Comparison of ENCODE assay signal across 8 mouse cellular contexts in the genomic region with DNA sequence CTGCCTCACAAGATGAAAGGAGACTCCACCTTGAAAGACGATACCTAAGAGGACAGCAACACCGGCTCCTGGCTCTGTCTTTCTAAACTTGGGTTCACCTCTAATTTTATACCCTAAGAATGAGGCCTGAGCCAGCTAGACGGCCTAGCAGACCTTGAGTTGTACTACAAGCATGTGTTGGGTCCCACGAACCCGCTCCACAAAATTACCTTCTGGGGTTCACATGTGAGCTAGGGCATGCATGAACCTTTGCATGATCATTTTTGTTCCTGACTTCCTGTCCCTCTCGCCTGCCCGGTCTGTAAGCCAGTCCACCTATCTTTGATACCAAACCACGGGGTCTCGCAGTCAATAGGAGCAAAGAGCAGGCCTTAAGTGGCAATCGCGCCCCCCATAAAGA. TPM values are rescaled to one million over a fixed set of nuclear protein-coding genes. Genes with fewer than 3 reads are reported as not detected.
DNase-seq lines count a peak whose midpoint lies in the region; ATAC-seq and TF ChIP-seq lines count a peak whose summit lies in the region.

No protein-coding gene starts in this region.

- peak; percentile 17; the same call in 1 of the 2 replicates for ATAC-seq in intestine, embryonic 16.5 days
- ATAC-seq in neural tube, embryonic 13.5 days (ENCODE audit: low read depth): no peak; the same call in 1 of the 2 replicates

- TF ChIP-seq CTCF in cerebellum, adult 2 months (IDR thresholded peaks at IDR 0.05; ENCODE audit: borderline replicate concordance, insufficient read depth, low read depth, low read length): no peak
- no peak for TF ChIP-seq CTCF in spleen, adult 2 months (IDR thresholded peaks at IDR 0.05; ENCODE audit: extremely low read depth, insufficient read depth, insufficient read length, insufficient replicate concordance)

- no peaks in the 10 kb centered on the region for H3K27me3 ChIP-seq in cerebellum, adult 2 months (ENCODE audit: control insufficient read depth, insufficient read depth, low read length)
- H3K27me3 ChIP-seq in spleen, adult 2 months (ENCODE audit: control insufficient read depth, insufficient read depth, low read length): no peaks in the 10 kb centered on the region
- H3K27me3 ChIP-seq in intestine, embryonic 16.5 days (replicated peaks; ENCODE audit: control insufficient read depth, insufficient read depth, low read length): no peaks in the 10 kb centered on the region
- H3K27me3 ChIP-seq in neural tube, embryonic 13.5 days: no peaks in the 10 kb centered on the region

- no peak for TF ChIP-seq POLR2A in cerebellum, adult 2 months (IDR thresholded peaks at IDR 0.05; ENCODE audit: borderline replicate concordance, insufficient read depth, low read length)
- TF ChIP-seq POLR2A in spleen, adult 2 months (IDR thresholded peaks at IDR 0.05; ENCODE audit: low read depth, low read length): no peak

- peak; percentile 12 to 41 for DNase-seq in cerebellum, adult 2 months
- DNase-seq in cerebellum, adult 8-10 months: no peak
- DNase-seq in spleen, adult 2 months (ENCODE audit: low read depth in 1 of 2, low spot score in 2 of 2): no peak
- DNase-seq in spleen, postnatal 4 days (ENCODE audit: low spot score in 2 of 2): no peak
- DNase-seq in natural killer cell, adult 2 months (ENCODE audit: low spot score in 2 of 2): no peak
- DNase-seq in right cerebral cortex, postnatal 36 days (ENCODE audit: low spot score in 2 of 2): no peak

- no peak overlapping the region for H3K27ac ChIP-seq in cerebellum, adult 2 months (ENCODE audit: insufficient read depth, low read length)
- H3K27ac ChIP-seq in spleen, adult 2 months (ENCODE audit: insufficient read depth, low read length): peak overlapping the region; percentile 83
- H3K27ac ChIP-seq in intestine, embryonic 16.5 days (ENCODE audit: low read length): peak overlapping the region; percentile 63
- peak overlapping the region; percentile 78 for H3K27ac ChIP-seq in neural tube, embryonic 13.5 days (replicated peaks)

- H3K9ac ChIP-seq in intestine, embryonic 16.5 days (ENCODE audit: low read depth, low read length): peak overlapping the region; percentile 73
- peak overlapping the region; percentile 89 for H3K9ac ChIP-seq in neural tube, embryonic 13.5 days

- peak overlapping the region; percentile 68 for H3K4me3 ChIP-seq in cerebellum, adult 2 months (replicated peaks; ENCODE audit: insufficient read depth, low read depth, low read length)
- H3K4me3 ChIP-seq in spleen, adult 2 months (ENCODE audit: extremely low read depth, insufficient read depth, insufficient read length): peak overlapping the region; percentile 87
- H3K4me3 ChIP-seq in intestine, embryonic 16.5 days (ENCODE audit: low read length): peak overlapping the region; percentile 76
- H3K4me3 ChIP-seq in neural tube, embryonic 13.5 days: peak overlapping the region; percentile 64

- 4% methylated on average over 11 of the region's 11 CpGs for WGBS in cerebellum, adult 2 months
- 4% methylated on average over 11 of the region's 11 CpGs for WGBS in spleen, adult 2 months
- WGBS in intestine, embryonic 16.5 days: 3% methylated on average over 11 of the region's 11 CpGs
- WGBS in neural tube, embryonic 13.5 days: 5% methylated on average over 11 of the region's 11 CpGs

- H3K4me1 ChIP-seq in cerebellum, adult 2 months (ENCODE audit: control insufficient read depth, insufficient read depth, low read length): peaks cover 2% of the 10 kb centered on the region; the same call in 1 of the 2 replicates
- no peaks in the 10 kb centered on the region; the same call in 1 of the 2 replicates for H3K4me1 ChIP-seq in spleen, adult 2 months (ENCODE audit: control insufficient read depth, insufficient read depth, insufficient read length)
- H3K4me1 ChIP-seq in intestine, embryonic 16.5 days (ENCODE audit: control insufficient read depth, insufficient read depth, low read length): peaks cover 3% of the 10 kb centered on the region
- peaks cover 33% of the 10 kb centered on the region for H3K4me1 ChIP-seq in neural tube, embryonic 13.5 days (replicated peaks)

- H3K4me2 ChIP-seq in intestine, embryonic 16.5 days (ENCODE audit: low read depth, low read length): peak overlapping the region; percentile 72
- H3K4me2 ChIP-seq in neural tube, embryonic 13.5 days: peak overlapping the region; percentile 91

- no peaks in the 10 kb centered on the region for H3K9me3 ChIP-seq in intestine, embryonic 16.5 days (ENCODE audit: control insufficient read depth, low read length)
- H3K9me3 ChIP-seq in neural tube, embryonic 13.5 days: no peaks in the 10 kb centered on the region

- peaks cover 7% of the 10 kb centered on the region for H3K36me3 ChIP-seq in spleen, adult 2 months (ENCODE audit: control insufficient read depth, insufficient read depth, low read length)
- H3K36me3 ChIP-seq in intestine, embryonic 16.5 days (ENCODE audit: control insufficient read depth, insufficient read depth, low read length): peaks cover 8% of the 10 kb centered on the region
- H3K36me3 ChIP-seq in neural tube, embryonic 13.5 days: peaks cover 37% of the 10 kb centered on the region

RNA-seq across cellular contexts. Expression of gene Gm20390, which starts 0.7 kb away (rescaled TPM):
- polyA plus RNA-seq in cerebellum, adult 2 months (2012; rRNA removed): 79.6 and 83.2 TPM in 2 replicates
- polyA plus RNA-seq in spleen, adult 2 months (2012; rRNA removed): 6.0 and 7.0 TPM in 2 replicates
- 415 and 469 TPM in 2 replicates for polyA plus RNA-seq in intestine, embryonic 16.5 days (2015; fragmentation: Nextera tagmentation; extraction: Ambion mirVana)
- 330 and 375 TPM in 2 replicates for polyA plus RNA-seq in neural tube, embryonic 13.5 days (2015; fragmentation: Nextera tagmentation; extraction: Ambion mirVana)

RNA-seq across cellular contexts. Expression of gene Nme1, which starts 0.9 kb away (rescaled TPM):
- 171 and 198 TPM in 2 replicates for polyA plus RNA-seq in cerebellum, adult 2 months (2012; rRNA removed)
- 81.9 and 91.3 TPM in 2 replicates for polyA plus RNA-seq in spleen, adult 2 months (2012; rRNA removed)
- polyA plus RNA-seq in intestine, embryonic 16.5 days (2015; fragmentation: Nextera tagmentation; extraction: Ambion mirVana): 156 and 157 TPM in 2 replicates
- 302 and 356 TPM in 2 replicates for polyA plus RNA-seq in neural tube, embryonic 13.5 days (2015; fragmentation: Nextera tagmentation; extraction: Ambion mirVana)

RNA-seq across cellular contexts. Expression of gene Nme2, which starts 11.3 kb away (rescaled TPM):
- polyA plus RNA-seq in cerebellum, adult 2 months (2012; rRNA removed): 109 and 115 TPM in 2 replicates
- 88.3 and 103 TPM in 2 replicates for polyA plus RNA-seq in spleen, adult 2 months (2012; rRNA removed)
- polyA plus RNA-seq in intestine, embryonic 16.5 days (2015; fragmentation: Nextera tagmentation; extraction: Ambion mirVana): 300 and 311 TPM in 2 replicates
- polyA plus RNA-seq in neural tube, embryonic 13.5 days (2015; fragmentation: Nextera tagmentation; extraction: Ambion mirVana): 86.7 and 107 TPM in 2 replicates

RNA-seq across cellular contexts. Expression of gene Spag9, which starts 28.5 kb away (rescaled TPM):
- 134 and 135 TPM in 2 replicates for polyA plus RNA-seq in cerebellum, adult 2 months (2012; rRNA removed)
- polyA plus RNA-seq in spleen, adult 2 months (2012; rRNA removed): 14.8 and 27.5 TPM in 2 replicates
- polyA plus RNA-seq in intestine, embryonic 16.5 days (2015; fragmentation: Nextera tagmentation; extraction: Ambion mirVana): 17.8 and 23.4 TPM in 2 replicates
- polyA plus RNA-seq in neural tube, embryonic 13.5 days (2015; fragmentation: Nextera tagmentation; extraction: Ambion mirVana): 82.4 and 83.4 TPM in 2 replicates

Comparison
In these comparisons a context has a peak if more than half of its experiments do, and no peak if none do; other contexts are left out.
1. DNase-seq: peak in cerebellum, adult 2 months (2 of 2); none in cerebellum, adult 8-10 months (single experiment), spleen, adult 2 months (0 of 2), spleen, postnatal 4 days (0 of 2), natural killer cell, adult 2 months (0 of 2) and right cerebral cortex, postnatal 36 days (0 of 2).
2. RNA of gene Gm20390, which starts 0.7 kb away (polyA plus RNA-seq): 415 to 469 TPM in intestine, embryonic 16.5 days, 330 to 375 TPM in neural tube, embryonic 13.5 days and 79.6 to 83.2 TPM in cerebellum, adult 2 months; 6.0 to 7.0 TPM in spleen, adult 2 months; every median in the first group is over 10 times any median in the second.
3. Peak in every context shown above with its lines, with median percentiles within 50 percentile points of each other: H3K4me3 ChIP-seq.